Mouse (Mus musculus): Measurements from ENCODE around the gene Dpp8.

DNA sequence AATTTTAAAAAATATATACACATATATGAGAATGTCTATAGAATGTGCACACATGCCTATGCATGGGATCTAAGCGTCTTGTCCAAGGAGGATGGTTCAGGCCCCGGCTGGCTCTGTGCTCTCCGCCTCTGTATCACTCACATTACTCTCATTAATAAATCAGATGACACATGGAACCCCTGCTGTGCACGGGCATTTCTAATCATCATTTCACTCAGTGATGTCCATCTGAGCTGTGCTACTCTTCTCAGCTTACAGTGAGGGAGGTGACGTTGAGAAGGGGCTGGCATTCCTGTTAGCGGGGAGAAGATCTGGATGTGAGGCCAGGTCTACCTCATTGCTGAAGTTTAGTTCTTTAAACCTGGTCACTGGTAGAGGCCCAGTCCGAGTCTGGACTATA is 5.0 kb upstream of the Dpp8 start:
- TF ChIP-seq CTCF (IDR thresholded peaks at IDR 0.05; ENCODE audit: borderline replicate concordance, control insufficient read depth, extremely low read depth, insufficient read depth, low read length, poor library complexity) = no peak
- no peak for TF ChIP-seq POLR2A (IDR thresholded peaks at IDR 0.05; ENCODE audit: control insufficient read depth, extremely low read depth, insufficient read depth, low read length, poor library complexity)
